Mouse (Mus musculus) MEL (cell line): ENCODE data around the gene Rsu1. TPM values are rescaled to one million over a fixed set of nuclear protein-coding genes. Genes with fewer than 3 reads are reported as not detected.

Experiments used
- DNase-seq: peaks from one replicate; pipeline ENCODE4 v3.0.0; 2011; ENCODE audit warnings: low read depth, low spot score
- H3K27ac ChIP-seq: 2 replicates; pipeline ENCODE4 v1.5.1; 2012; ENCODE audit warnings: low read depth, mild to moderate bottlenecking, control low read depth, low read length, moderate library complexity; ENCODE audit not compliant: control insufficient read depth
- H3K27me3 ChIP-seq, 2 experiments: fragments of 150-350 bp in 1 of 2; sonication (generic) in 1 of 2; 2 replicates each; pipeline ENCODE4 v1.6.1; 2012; ENCODE audit warnings: low read length in 2 of 2, mild to moderate bottlenecking in 2 of 2, improper control_type of control experiment in 1 of 2, moderate library complexity in 1 of 2; ENCODE audit not compliant: insufficient read depth in 2 of 2, control insufficient read depth in 1 of 2
- H3K36me3 ChIP-seq, 2 experiments: 2 replicates each; pipeline ENCODE4 v1.6.1; 2012 to 2014; ENCODE audit warnings: low read length in 2 of 2, improper control_type of control experiment in 1 of 2, inconsistent platforms in 1 of 2, mild to moderate bottlenecking in 1 of 2; ENCODE audit not compliant: insufficient read depth in 2 of 2, control insufficient read depth in 1 of 2
- H3K4me1 ChIP-seq, 2 experiments: fragments of 150-350 bp in 1 of 2; sonication (generic) in 1 of 2; 2 replicates each; pipeline ENCODE4 v1.6.1; 2012; ENCODE audit warnings: low read length in 2 of 2, improper control_type of control experiment in 1 of 2, mild to moderate bottlenecking in 1 of 2; ENCODE audit not compliant: insufficient read depth in 2 of 2, control insufficient read depth in 1 of 2
- H3K4me3 ChIP-seq, 2 experiments: fragments of 150-350 bp in 1 of 2; sonication (generic) in 1 of 2; 2 replicates each; pipeline ENCODE4 v1.5.1; 2012; ENCODE audit warnings: low read depth in 2 of 2, low read length in 2 of 2, mild to moderate bottlenecking in 2 of 2, moderate library complexity in 2 of 2, control low read depth in 1 of 2, improper control_type of control experiment in 1 of 2; ENCODE audit not compliant: control insufficient read depth in 1 of 2, insufficient read depth in 1 of 2
- H3K79me2 ChIP-seq: 2 replicates; pipeline ENCODE4 v1.6.1; 2012; ENCODE audit warnings: mild to moderate bottlenecking, low read length, moderate library complexity; ENCODE audit not compliant: control insufficient read depth, poor library complexity, insufficient read depth
- H3K9ac ChIP-seq: 2 replicates; pipeline ENCODE4 v1.6.1; 2012; ENCODE audit warnings: low read depth, mild to moderate bottlenecking, control low read depth, low read length, moderate library complexity; ENCODE audit not compliant: control insufficient read depth, poor library complexity, severe bottlenecking
- H3K9me3 ChIP-seq: fragments of 150-350 bp; sonication (generic); replicated peaks from 2 replicates; pipeline ENCODE4 v1.6.1; 2012; ENCODE audit warnings: mild to moderate bottlenecking, low read length, improper control_type of control experiment, moderate library complexity; ENCODE audit not compliant: insufficient read depth
- CHD1 ChIP-seq: IDR thresholded peaks from 2 replicates; pipeline ENCODE4 v1.6.1; 2012; ENCODE audit warnings: low read depth, mild to moderate bottlenecking, inconsistent platforms, low read length, improper control_type of control experiment
- CHD2 ChIP-seq: IDR thresholded peaks from 2 replicates; pipeline ENCODE4 v1.6.1; 2011; ENCODE audit warnings: low read length, improper control_type of control experiment
- CTCF ChIP-seq, 3 experiments: IDR thresholded peaks in 2 of 3; conservative IDR thresholded peaks in 1 of 3; 2 replicates each; pipeline ENCODE4 v1.5.1; 2011 to 2012; ENCODE audit warnings: low read length in 3 of 3, low read depth in 2 of 3, mild to moderate bottlenecking in 2 of 3, improper control_type of control experiment in 1 of 3, inconsistent platforms in 1 of 3, mixed read lengths in 1 of 3, moderate library complexity in 1 of 3; ENCODE audit not compliant: control insufficient read depth in 1 of 3, insufficient read depth in 1 of 3, poor library complexity in 1 of 3, severe bottlenecking in 1 of 3
- E2F4 ChIP-seq: IDR thresholded peaks from 2 replicates; pipeline ENCODE4 v1.6.1; 2011; ENCODE audit warnings: low read depth, low read length, improper control_type of control experiment, borderline replicate concordance
- GABPA ChIP-seq: IDR thresholded peaks from 2 replicates; pipeline ENCODE4 v1.6.1; 2012; ENCODE audit warnings: low read depth, mild to moderate bottlenecking, inconsistent platforms, low read length, improper control_type of control experiment, moderate library complexity
- JUND ChIP-seq: IDR thresholded peaks from 2 replicates; pipeline ENCODE4 v1.6.1; 2011; ENCODE audit warnings: low read depth, mild to moderate bottlenecking, improper control_type of control experiment, low read length
- MAX ChIP-seq: IDR thresholded peaks from 2 replicates; pipeline ENCODE4 v1.6.1; 2011; ENCODE audit warnings: low read length, improper control_type of control experiment
- MXI1 ChIP-seq: IDR thresholded peaks from 2 replicates; pipeline ENCODE4 v1.6.1; 2011; ENCODE audit warnings: mild to moderate bottlenecking, low read depth, low read length, improper control_type of control experiment
- MYB ChIP-seq: IDR thresholded peaks from 2 replicates; pipeline ENCODE4 v1.6.1; 2011; ENCODE audit warnings: mild to moderate bottlenecking, low read depth, low read length, improper control_type of control experiment
- NELFE ChIP-seq: IDR thresholded peaks from 2 replicates; pipeline ENCODE4 v1.6.1; 2011; ENCODE audit warnings: low read depth, low read length, improper control_type of control experiment
- POLR2A ChIP-seq, 2 experiments: IDR thresholded peaks; 2 replicates each; pipeline ENCODE4 v1.6.1; 2011 to 2012; ENCODE audit warnings: low read length in 2 of 2, mild to moderate bottlenecking in 2 of 2, control low read depth in 1 of 2, improper control_type of control experiment in 1 of 2, low read depth in 1 of 2, moderate library complexity in 1 of 2; ENCODE audit not compliant: control insufficient read depth in 1 of 2, insufficient read depth in 1 of 2, poor library complexity in 1 of 2
- POLR2AphosphoS5 ChIP-seq: IDR thresholded peaks from 2 replicates; pipeline ENCODE4 v1.6.1; 2012; ENCODE audit warnings: low read depth, borderline replicate concordance, mild to moderate bottlenecking, inconsistent platforms, low read length, moderate library complexity, mixed read lengths
- SMC3 ChIP-seq: IDR thresholded peaks from 2 replicates; pipeline ENCODE4 v1.6.1; 2011; ENCODE audit warnings: low read depth, low read length, improper control_type of control experiment
- TBP ChIP-seq: IDR thresholded peaks from 2 replicates; pipeline ENCODE4 v1.8.0; 2011; ENCODE audit warnings: low read depth, low read length, improper control_type of control experiment
- TCF12 ChIP-seq: IDR thresholded peaks from 2 replicates; pipeline ENCODE4 v1.6.1; 2014; ENCODE audit warnings: low read depth, mild to moderate bottlenecking, inconsistent platforms, low read length, improper control_type of control experiment, moderate library complexity
- UBTF ChIP-seq: IDR thresholded peaks from 2 replicates; pipeline ENCODE4 v1.6.1; 2012; ENCODE audit warnings: low read depth, mild to moderate bottlenecking, inconsistent platforms, low read length, improper control_type of control experiment, moderate library complexity, borderline replicate concordance; ENCODE audit not compliant: insufficient read depth
- ZKSCAN1 ChIP-seq: IDR thresholded peaks from 2 replicates; pipeline ENCODE4 v1.6.1; 2012; ENCODE audit warnings: low read depth, mild to moderate bottlenecking, inconsistent platforms, low read length, improper control_type of control experiment, moderate library complexity
- ZNF384 ChIP-seq: IDR thresholded peaks from 2 replicates; pipeline ENCODE4 v1.6.1; 2012; ENCODE audit warnings: low read depth, mild to moderate bottlenecking, inconsistent platforms, low read length, improper control_type of control experiment
- polyA plus RNA-seq, 2 experiments: library from polyadenylated mRNA; stranded (reverse) in 1 of 2; unstranded in 1 of 2; fragments of >175 nt in 1 of 2; fragments of >200 nt in 1 of 2; gene quantifications; 2 replicates each; pipeline versions ENCODE4 v1.2.1 to v1.2.4; 2012; ENCODE audit warnings: low replicate concordance in 2 of 2, low read depth in 1 of 2; ENCODE audit not compliant: insufficient read length in 2 of 2, insufficient read depth in 1 of 2, missing spikeins in 1 of 2
- total RNA-seq: library from RNA; depleted of rRNA; stranded (reverse); fragments of 300-350 nt; gene quantifications from 2 replicates; pipeline ENCODE4 v1.2.3, GENCODE M21; 2012

Gene Rsu1
- total and polyA plus RNA-seq, 3 experiments = 58.1 to 81.9 TPM; not detected in 1

DNA sequence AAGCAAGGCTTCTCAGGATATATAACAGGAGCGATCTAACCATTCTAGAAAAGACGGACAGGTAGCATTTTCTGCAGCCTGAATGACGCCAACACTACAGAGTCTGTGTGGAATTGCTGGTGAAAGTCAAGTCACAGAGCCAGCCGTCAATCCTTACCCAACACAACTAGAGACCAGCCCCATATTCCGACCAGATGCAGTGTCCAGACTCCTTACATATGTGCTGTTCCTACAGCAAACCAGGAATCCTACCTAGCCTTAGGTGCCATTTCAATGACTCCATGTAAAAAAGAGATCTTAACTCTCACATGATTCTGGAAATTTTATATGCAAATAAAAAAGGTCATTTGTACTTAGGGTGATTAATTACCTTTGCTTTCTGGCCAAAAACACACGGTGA lies 38.9 kb downstream of the Rsu1 start:
- H3K4me1 ChIP-seq = no peaks in the 10 kb centered on the region
- no peaks in the 10 kb centered on the region for H3K79me2 ChIP-seq
- DNase-seq = no peak
- H3K9ac ChIP-seq = no peak overlapping the region
- no peak for TF ChIP-seq CHD2
- no peak for TF ChIP-seq ZNF384
- TF ChIP-seq UBTF = no peak
- TF ChIP-seq TBP = no peak
- TF ChIP-seq POLR2A (IDR thresholded peaks at IDR 0.05; ENCODE audit: control insufficient read depth in 1 of 2, insufficient read depth in 1 of 2, low read depth in 1 of 2, low read length in 2 of 2, poor library complexity in 1 of 2) = no peak
- no peak for TF ChIP-seq GABPA
- no peak for TF ChIP-seq MAX
- TF ChIP-seq E2F4 = no peak
- no peak for TF ChIP-seq CTCF (IDR thresholded peaks at IDR 0.05 in 2 of 3, conservative IDR thresholded peaks at IDR 0.05 in 1 of 3; ENCODE audit: control insufficient read depth in 1 of 3, insufficient read depth in 1 of 3, low read depth in 2 of 3, low read length in 3 of 3, poor library complexity in 1 of 3, severe bottlenecking in 1 of 3)
- TF ChIP-seq ZKSCAN1 = no peak
- TF ChIP-seq MXI1 = no peak
- TF ChIP-seq SMC3 = no peak
- TF ChIP-seq POLR2AphosphoS5 = no peak
- TF ChIP-seq, all 39 proteins: peak for 0
- Histone ChIP-seq H3K27ac (no peak overlapping the region), H3K27me3 (no peaks in the 10 kb centered on the region), H3K9me3 (no peaks in the 10 kb centered on the region), H3K36me3 (no peaks in the 10 kb centered on the region), H3K4me3 (no peak overlapping the region)

DNA sequence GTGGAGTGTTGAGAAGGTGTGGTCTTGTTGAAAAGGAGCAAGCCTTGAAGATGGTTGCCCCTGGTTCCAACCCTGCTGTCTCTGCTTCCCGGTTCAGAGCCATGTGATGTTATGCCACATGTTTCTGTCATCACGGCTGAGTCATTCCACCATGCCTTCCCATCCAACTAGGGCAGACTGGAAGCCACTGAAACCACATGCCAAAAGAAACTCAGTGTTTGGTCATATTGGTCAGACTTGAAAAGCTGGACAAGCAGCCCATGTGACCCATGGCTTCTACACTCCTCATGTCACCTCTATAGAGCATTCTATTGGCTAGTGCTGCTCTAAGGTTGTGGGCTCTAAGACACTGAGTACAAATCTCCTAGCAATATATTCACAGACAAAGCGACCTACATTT lies 41.5 kb downstream of the Rsu1 start:
- Histone ChIP-seq H3K4me3 (no peak overlapping the region), H3K27me3 (no peaks in the 10 kb centered on the region), H3K9me3 (no peaks in the 10 kb centered on the region), H3K27ac (no peak overlapping the region), H3K79me2 (no peaks in the 10 kb centered on the region), H3K36me3 (peaks cover 0 to 12% of the 10 kb centered on the region in 2 experiments; a peak in 2 of 4 replicates), H3K9ac (no peak overlapping the region), H3K4me1 (peaks cover 9 to 10% of the 10 kb centered on the region in 2 experiments)
- TF ChIP-seq GABPA = no peak
- no peak for TF ChIP-seq MYB
- no peak for TF ChIP-seq MAX
- TF ChIP-seq CHD1 = no peak
- TF ChIP-seq NELFE = no peak
- no peak for TF ChIP-seq TCF12
- no peak for TF ChIP-seq JUND
- DNase-seq = no peak
